9 mouse cellular contexts compared by ENCODE assay signal in genomic region chr17:27603522-27604234, GRCm38 (mm10). TPM values are rescaled to one million over a fixed set of nuclear protein-coding genes. Genes with fewer than 3 reads are reported as not detected.
DNase-seq lines count a peak whose midpoint lies in the region; ATAC-seq lines count a peak whose summit lies in the region.
"Had no signal": no experiment of that assay in that cellular context is flagged by ENCODE, and none has a peak within 500 bp of the region (broad histone marks: within the 10 kb centered on the region; RNA-seq: fewer than 3 reads in every experiment).

No protein-coding gene starts in this region.

- no peak overlapping the region for H3K9ac ChIP-seq in limb, embryonic 13.5 days
- H3K9ac ChIP-seq in embryonic facial prominence, embryonic 15.5 days: no peak overlapping the region
- H3K9ac ChIP-seq in liver, embryonic 16.5 days (ENCODE audit: low read depth, low read length): no peak overlapping the region

- peaks cover 45% of the 10 kb centered on the region for H3K4me1 ChIP-seq in limb, embryonic 13.5 days
- H3K4me1 ChIP-seq in limb, embryonic 10.5 days: peaks cover 25% of the 10 kb centered on the region
- peaks cover 37% of the 10 kb centered on the region for H3K4me1 ChIP-seq in embryonic facial prominence, embryonic 15.5 days
- peaks cover 69% of the 10 kb centered on the region for H3K4me1 ChIP-seq in heart, embryonic 10.5 days
- H3K4me1 ChIP-seq in liver, embryonic 16.5 days (ENCODE audit: control insufficient read depth, low read depth, low read length): peaks cover 20% of the 10 kb centered on the region

- H3K27me3 ChIP-seq in limb, embryonic 13.5 days: no peaks in the 10 kb centered on the region
- no peaks in the 10 kb centered on the region for H3K27me3 ChIP-seq in limb, embryonic 10.5 days (ENCODE audit: low read depth, poor library complexity, severe bottlenecking)
- no peaks in the 10 kb centered on the region for H3K27me3 ChIP-seq in embryonic facial prominence, embryonic 15.5 days
- no peaks in the 10 kb centered on the region for H3K27me3 ChIP-seq in heart, embryonic 10.5 days (ENCODE audit: insufficient read depth, poor library complexity, severe bottlenecking)
- H3K27me3 ChIP-seq in liver, embryonic 16.5 days (ENCODE audit: control insufficient read depth, insufficient read depth, low read depth, low read length): no peaks in the 10 kb centered on the region

- H3K27ac ChIP-seq in limb, embryonic 13.5 days: 0 out of 2 replicates have a peak overlapping the region, but pooled peaks have one; percentile 22
- no peak overlapping the region for H3K27ac ChIP-seq in limb, embryonic 10.5 days
- H3K27ac ChIP-seq in embryonic facial prominence, embryonic 15.5 days (replicated peaks): peak overlapping the region; percentile 1; the same call in 1 of the 2 replicates
- peak overlapping the region; percentile 72 for H3K27ac ChIP-seq in heart, embryonic 10.5 days
- 0 out of 2 replicates have a peak overlapping the region, but pooled peaks have one; percentile 3 for H3K27ac ChIP-seq in liver, embryonic 16.5 days (ENCODE audit: low read length)

- DNase-seq in limb, embryonic 10.5 days (ENCODE audit: low spot score): no peak
- no peak for DNase-seq in heart, embryonic 10.5 days (ENCODE audit: low spot score)
- DNase-seq in urinary bladder, postnatal 14 days (ENCODE audit: low spot score): no peak
- no peak for DNase-seq in layer of hippocampus, adult 8-10 months (ENCODE audit: low spot score in 2 of 2)

- H3K36me3 ChIP-seq in limb, embryonic 13.5 days: peaks cover 14% of the 10 kb centered on the region
- H3K36me3 ChIP-seq in limb, embryonic 10.5 days: peaks cover 36% of the 10 kb centered on the region
- no peaks in the 10 kb centered on the region for H3K36me3 ChIP-seq in embryonic facial prominence, embryonic 15.5 days
- peaks cover 4% of the 10 kb centered on the region for H3K36me3 ChIP-seq in heart, embryonic 10.5 days
- H3K36me3 ChIP-seq in liver, embryonic 16.5 days (ENCODE audit: control insufficient read depth, insufficient read depth): no peaks in the 10 kb centered on the region

- 73% methylated on average over 21 of the region's 21 CpGs for WGBS in limb, embryonic 13.5 days
- WGBS in limb, embryonic 10.5 days: 87% methylated on average over 21 of the region's 21 CpGs
- WGBS in embryonic facial prominence, embryonic 15.5 days: 75% methylated on average over 21 of the region's 21 CpGs
- WGBS in heart, embryonic 10.5 days: 53% methylated on average over 21 of the region's 21 CpGs
- 36% methylated on average over 21 of the region's 21 CpGs for WGBS in liver, embryonic 16.5 days (ENCODE audit: insufficient replicate concordance)

- H3K4me2 ChIP-seq in limb, embryonic 13.5 days (replicated peaks): no peak overlapping the region
- no peak overlapping the region for H3K4me2 ChIP-seq in embryonic facial prominence, embryonic 15.5 days (replicated peaks)
- H3K4me2 ChIP-seq in liver, embryonic 16.5 days (ENCODE audit: low read depth, low read length): no peak overlapping the region

- ATAC-seq in limb, embryonic 13.5 days (ENCODE audit: low FRiP score, low read depth): no peak
- no peak for ATAC-seq in embryonic facial prominence, embryonic 15.5 days (ENCODE audit: insufficient number of reproducible peaks, low FRiP score, low TSS enrichment, low read depth)
- peak; percentile 72 for ATAC-seq in liver, embryonic 16.5 days (ENCODE audit: low read depth)

- H3K4me3 ChIP-seq in limb, embryonic 13.5 days: no peak overlapping the region
- H3K4me3 ChIP-seq in limb, embryonic 10.5 days: no peak overlapping the region
- no peak overlapping the region for H3K4me3 ChIP-seq in embryonic facial prominence, embryonic 15.5 days (replicated peaks)
- H3K4me3 ChIP-seq in heart, embryonic 10.5 days: no peak overlapping the region
- no peak overlapping the region for H3K4me3 ChIP-seq in liver, embryonic 16.5 days (ENCODE audit: low read depth, low read length)

- no peaks in the 10 kb centered on the region for H3K9me3 ChIP-seq in limb, embryonic 13.5 days
- H3K9me3 ChIP-seq in limb, embryonic 10.5 days (replicated peaks): no peaks in the 10 kb centered on the region
- no peaks in the 10 kb centered on the region for H3K9me3 ChIP-seq in embryonic facial prominence, embryonic 15.5 days (replicated peaks)
- H3K9me3 ChIP-seq in heart, embryonic 10.5 days: no peaks in the 10 kb centered on the region
- H3K9me3 ChIP-seq in liver, embryonic 16.5 days (replicated peaks; ENCODE audit: control insufficient read depth, low read length): no peaks in the 10 kb centered on the region

RNA-seq across cellular contexts. Expression of gene Nudt3, which starts 19.6 kb away (rescaled TPM):
- polyA plus RNA-seq in limb, embryonic 13.5 days (2015; fragmentation: Nextera tagmentation; extraction: Ambion mirVana): 99.5 and 102 TPM in 2 replicates
- polyA plus RNA-seq in limb, embryonic 10.5 days (2016; fragmentation: Nextera tagmentation; extraction: Ambion mirVana): 88.2 and 96.2 TPM in 2 replicates
- 98.7 and 99.3 TPM in 2 replicates for polyA plus RNA-seq in embryonic facial prominence, embryonic 15.5 days (2015; fragmentation: Nextera tagmentation; extraction: Ambion mirVana)
- polyA plus RNA-seq in heart, embryonic 10.5 days (2016; fragmentation: Nextera tagmentation; extraction: Ambion mirVana): 89.7 and 107 TPM in 2 replicates
- polyA plus RNA-seq in liver, embryonic 16.5 days (2015; fragmentation: Nextera tagmentation; extraction: Ambion mirVana): 19.2 and 20.5 TPM in 2 replicates
- 100 to 1,000 TPM; 470 to 533 (median 501) TPM for total RNA-seq in layer of hippocampus, adult 8-10 months (2022)

RNA-seq across cellular contexts. Expression of gene RPS10-NUDT3, which starts 31.3 kb away (rescaled TPM):
- not detected in 2 replicates for polyA plus RNA-seq in limb, embryonic 13.5 days (2015; fragmentation: Nextera tagmentation; extraction: Ambion mirVana)
- not detected in 2 replicates for polyA plus RNA-seq in limb, embryonic 10.5 days (2016; fragmentation: Nextera tagmentation; extraction: Ambion mirVana)
- not detected in 2 replicates for polyA plus RNA-seq in embryonic facial prominence, embryonic 15.5 days (2015; fragmentation: Nextera tagmentation; extraction: Ambion mirVana)
- polyA plus RNA-seq in heart, embryonic 10.5 days (2016; fragmentation: Nextera tagmentation; extraction: Ambion mirVana): not detected in 2 replicates
- polyA plus RNA-seq in liver, embryonic 16.5 days (2015; fragmentation: Nextera tagmentation; extraction: Ambion mirVana): not detected in 2 replicates
- 1 to 10 TPM in 1 of 4 experiments, not detected in 3; 1.6 TPM for total RNA-seq in layer of hippocampus, adult 8-10 months (2022)
- polyA plus RNA-seq: hindbrain, embryonic 11.5 days; neural tube, embryonic 14.5 days had no signal

RNA-seq across cellular contexts. Expression of gene Rps10, which starts 32.8 kb away (rescaled TPM):
- polyA plus RNA-seq in limb, embryonic 13.5 days (2015; fragmentation: Nextera tagmentation; extraction: Ambion mirVana): 906 and 924 TPM in 2 replicates
- 875 and 1,046 TPM in 2 replicates for polyA plus RNA-seq in limb, embryonic 10.5 days (2016; fragmentation: Nextera tagmentation; extraction: Ambion mirVana)
- polyA plus RNA-seq in embryonic facial prominence, embryonic 15.5 days (2015; fragmentation: Nextera tagmentation; extraction: Ambion mirVana): 989 and 990 TPM in 2 replicates
- 629 and 734 TPM in 2 replicates for polyA plus RNA-seq in heart, embryonic 10.5 days (2016; fragmentation: Nextera tagmentation; extraction: Ambion mirVana)
- polyA plus RNA-seq in liver, embryonic 16.5 days (2015; fragmentation: Nextera tagmentation; extraction: Ambion mirVana): 432 and 472 TPM in 2 replicates
- 100 to 1,000 TPM; 403 to 610 (median 491) TPM for total RNA-seq in layer of hippocampus, adult 8-10 months (2022)

RNA-seq across cellular contexts. Expression of gene AI413582, which starts 38.1 kb away (rescaled TPM):
- 20.2 and 21.0 TPM in 2 replicates for polyA plus RNA-seq in limb, embryonic 13.5 days (2015; fragmentation: Nextera tagmentation; extraction: Ambion mirVana)
- 9.4 TPM in 2 replicates for polyA plus RNA-seq in limb, embryonic 10.5 days (2016; fragmentation: Nextera tagmentation; extraction: Ambion mirVana)
- polyA plus RNA-seq in embryonic facial prominence, embryonic 15.5 days (2015; fragmentation: Nextera tagmentation; extraction: Ambion mirVana): 32.5 and 35.3 TPM in 2 replicates
- polyA plus RNA-seq in heart, embryonic 10.5 days (2016; fragmentation: Nextera tagmentation; extraction: Ambion mirVana): 19.7 and 21.0 TPM in 2 replicates
- polyA plus RNA-seq in liver, embryonic 16.5 days (2015; fragmentation: Nextera tagmentation; extraction: Ambion mirVana): 10.5 and 10.7 TPM in 2 replicates
- 10 to 100 TPM; 61.9 to 71.6 (median 65.0) TPM for total RNA-seq in layer of hippocampus, adult 8-10 months (2022)

RNA-seq across cellular contexts. Expression of gene Hmga1, which starts 47.4 kb away (rescaled TPM):
- 234 and 241 TPM in 2 replicates for polyA plus RNA-seq in limb, embryonic 13.5 days (2015; fragmentation: Nextera tagmentation; extraction: Ambion mirVana)
- polyA plus RNA-seq in limb, embryonic 10.5 days (2016; fragmentation: Nextera tagmentation; extraction: Ambion mirVana): 904 and 1,218 TPM in 2 replicates
- 185 and 195 TPM in 2 replicates for polyA plus RNA-seq in embryonic facial prominence, embryonic 15.5 days (2015; fragmentation: Nextera tagmentation; extraction: Ambion mirVana)
- 438 and 609 TPM in 2 replicates for polyA plus RNA-seq in heart, embryonic 10.5 days (2016; fragmentation: Nextera tagmentation; extraction: Ambion mirVana)
- 98.3 and 104 TPM in 2 replicates for polyA plus RNA-seq in liver, embryonic 16.5 days (2015; fragmentation: Nextera tagmentation; extraction: Ambion mirVana)
- 10 to 100 TPM; 30.4 to 39.8 (median 36.1) TPM for total RNA-seq in layer of hippocampus, adult 8-10 months (2022)
